Mouse (Mus musculus): ENCODE measurements around the gene Oasl1. TPM values are rescaled to one million over a fixed set of nuclear protein-coding genes. Genes with fewer than 3 reads are reported as not detected.

The Oasl1 gene
- total RNA-seq, 2 experiments from 2014 or later: not detected

Other genes starting within 250 kb of the Oasl1 start
- gene Gltp, start 232.3 kb upstream of the Oasl1 start, total RNA-seq (2021): 10 to 100 TPM; 24.3 to 32.4 TPM
- gene Tchp, start 215.5 kb upstream of the Oasl1 start, total RNA-seq (2021): 10 to 100 TPM in 1 of 2 experiments, 1 to 10 TPM in 1; 8.6 to 15.5 TPM
- 10 to 100 TPM; 34.7 to 35.4 TPM for gene Ankrd13a, start 148.6 kb upstream of the Oasl1 start, total RNA-seq (2021)
- gene Git2, start 147.7 kb upstream of the Oasl1 start, total RNA-seq (2021): 10 to 100 TPM; 32.0 to 46.1 TPM
- gene 1500011B03Rik, start 99.8 kb upstream of the Oasl1 start, total RNA-seq (2021): 100 to 1,000 TPM; 169 to 176 TPM
- gene 4930519G04Rik, start 69.6 kb upstream of the Oasl1 start, total RNA-seq (2021): not detected
- gene Gm9936, start 64.6 kb upstream of the Oasl1 start, total RNA-seq (2021): 1 to 10 TPM in 1 of 2 experiments, under 1 TPM in 1; 1.00 to 1.0 TPM
- gene Oasl2, start 26.3 kb upstream of the Oasl1 start, total RNA-seq (2021): 1 to 10 TPM; 1.2 to 3.3 TPM
- 100 to 1,000 TPM; 203 to 243 TPM for gene 2210016L21Rik, start 18.9 kb downstream of the Oasl1 start, total RNA-seq (2021)
- not detected for gene Hnf1a, start 47.9 kb downstream of the Oasl1 start, total RNA-seq (2021)
- gene Sppl3, start 87.9 kb downstream of the Oasl1 start, total RNA-seq (2021): 10 to 100 TPM; 87.1 to 96.8 TPM
- gene Gm10401, start 175.1 kb downstream of the Oasl1 start, total RNA-seq (2021): not detected
- 1 to 10 TPM; 7.5 TPM for gene Acads, start 196.1 kb downstream of the Oasl1 start, total RNA-seq (2021)
- 10 to 100 TPM; 25.1 to 29.1 TPM for gene Unc119b, start 211.7 kb downstream of the Oasl1 start, total RNA-seq (2021)
- 10 to 100 TPM; 68.2 to 91.7 TPM for gene Mlec, start 234.9 kb downstream of the Oasl1 start, total RNA-seq (2021)